Mouse (Mus musculus): ENCODE results near the gene Gas2l2.

The Gas2l2 gene

GRCm38 (mm10) chr11:83397626-83398025, 31.6 kb downstream of the Gas2l2 start:
- in situ Hi-C loops (cut with MboI, MseI) = no loop called here

- in situ Hi-C loops (cut with MboI, MseI) = no loop called here
Measured at GRCm38 (mm10) chr11:83394802-83395439, 34.3 kb downstream of the Gas2l2 start.

- in situ Hi-C loops (cut with MboI, MseI) = no loop called here
Measured at GRCm38 (mm10) chr11:83393062-83393461, 36.2 kb downstream of the Gas2l2 start.

GRCm38 (mm10) chr11:83383532-83383887, 45.7 kb downstream of the Gas2l2 start:
- in situ Hi-C loops (cut with MboI, MseI) = no loop called here

- in situ Hi-C loops (cut with MboI, MseI) = no loop called here
Measured at GRCm38 (mm10) chr11:83382876-83383531, 46.3 kb downstream of the Gas2l2 start.

GRCm38 (mm10) chr11:83379745-83380341, 49.4 kb downstream of the Gas2l2 start:
- in situ Hi-C loops (cut with MboI, MseI) = no loop called here
